Mouse (Mus musculus) G1E-ER4 (cell line): ENCODE measurements around the gene Erlin1. TPM values are rescaled to one million over a fixed set of nuclear protein-coding genes. Genes with fewer than 3 reads are reported as not detected.

ENCODE experiments used
- GATA1 ChIP-seq: IDR thresholded peaks from one replicate; pipeline ENCODE4 v1.8.0; 2012; ENCODE audit warnings: low read length, inconsistent platforms
- polyA plus RNA-seq: library from polyadenylated mRNA; stranded (reverse); fragments of >175 nt; gene quantifications from 2 replicates; pipeline ENCODE4 v1.2.3, GENCODE M21; 2012

Erlin1 gene
- polyA plus RNA-seq, 1 experiment, result 11.8 TPM

GRCm38 (mm10) chr19:43986069-43986794, 83.4 kb downstream of the Erlin1 start, which contains the start of gene Cpn1:
TSS of gene Cpn1 (minus strand) at chr19:43986556.
- no peak for TF ChIP-seq GATA1

Other genes with a start within 250 kb of the Erlin1 start
- gene Dnmbp, start 129.6 kb downstream of the Erlin1 start, polyA plus RNA-seq, result not detected in 2 replicates
- gene Cpn1, start 83.2 kb downstream of the Erlin1 start, polyA plus RNA-seq, result not detected in 2 replicates
- not detected in 2 replicates for gene Cyp2c23, start 40.6 kb downstream of the Erlin1 start, polyA plus RNA-seq
- gene Chuk, start 37.7 kb upstream of the Erlin1 start, polyA plus RNA-seq, result 12.1 and 15.8 TPM in 2 replicates
- gene Cwf19l1, start 66.1 kb upstream of the Erlin1 start, polyA plus RNA-seq, result 8.3 and 10.7 TPM in 2 replicates
- 159 and 217 TPM in 2 replicates for gene Bloc1s2, start 76.7 kb upstream of the Erlin1 start, polyA plus RNA-seq
- not detected in 2 replicates for gene Pkd2l1, start 122.7 kb upstream of the Erlin1 start, polyA plus RNA-seq
- not detected in 2 replicates for gene Scd3, start 133.5 kb upstream of the Erlin1 start, polyA plus RNA-seq
- 49.6 and 100 TPM in 2 replicates for gene Scd2, start 223.9 kb upstream of the Erlin1 start, polyA plus RNA-seq